Mouse (Mus musculus) E14TG2a.4 (cell line): ENCODE measurements at regions not wholly inside any gene's neighbourhood (a gene's known extent, or its start where the extent isn't known, plus 50 kb on each side); places are given as distances from the start of the nearest gene placed in this dataset.

Source experiments
- H3K27me3 ChIP-seq: 2 replicates; pipeline ENCODE4 v1.6.1; 2014; ENCODE audit warnings: low read length, control low read depth; ENCODE audit not compliant: insufficient read depth
- H3K36me3 ChIP-seq: 2 replicates; pipeline ENCODE4 v1.6.1; 2014; ENCODE audit warnings: low read length, control low read depth; ENCODE audit not compliant: insufficient read depth
- H3K4me1 ChIP-seq: replicated peaks from 2 replicates; pipeline ENCODE4 v1.6.1; 2014; ENCODE audit warnings: low read depth, low read length, control low read depth
- H3K4me3 ChIP-seq: replicated peaks from 2 replicates; pipeline ENCODE4 v1.5.1; 2014; ENCODE audit warnings: mild to moderate bottlenecking, low read length
- H3K9me3 ChIP-seq: 2 replicates; pipeline ENCODE4 v1.6.1; 2014; ENCODE audit warnings: low read length, control low read depth
- CTCF ChIP-seq: conservative IDR thresholded peaks from 2 replicates; pipeline ENCODE4 v1.5.1; 2014; ENCODE audit warnings: low read length
- NANOG ChIP-seq: IDR thresholded peaks from 2 replicates; pipeline ENCODE4 v1.6.1; 2014; ENCODE audit warnings: borderline replicate concordance, low read length, mixed read lengths
- POU5F1 ChIP-seq: IDR thresholded peaks from 2 replicates; pipeline ENCODE4 v1.6.1; 2014; ENCODE audit warnings: low read length, borderline replicate concordance

DNA sequence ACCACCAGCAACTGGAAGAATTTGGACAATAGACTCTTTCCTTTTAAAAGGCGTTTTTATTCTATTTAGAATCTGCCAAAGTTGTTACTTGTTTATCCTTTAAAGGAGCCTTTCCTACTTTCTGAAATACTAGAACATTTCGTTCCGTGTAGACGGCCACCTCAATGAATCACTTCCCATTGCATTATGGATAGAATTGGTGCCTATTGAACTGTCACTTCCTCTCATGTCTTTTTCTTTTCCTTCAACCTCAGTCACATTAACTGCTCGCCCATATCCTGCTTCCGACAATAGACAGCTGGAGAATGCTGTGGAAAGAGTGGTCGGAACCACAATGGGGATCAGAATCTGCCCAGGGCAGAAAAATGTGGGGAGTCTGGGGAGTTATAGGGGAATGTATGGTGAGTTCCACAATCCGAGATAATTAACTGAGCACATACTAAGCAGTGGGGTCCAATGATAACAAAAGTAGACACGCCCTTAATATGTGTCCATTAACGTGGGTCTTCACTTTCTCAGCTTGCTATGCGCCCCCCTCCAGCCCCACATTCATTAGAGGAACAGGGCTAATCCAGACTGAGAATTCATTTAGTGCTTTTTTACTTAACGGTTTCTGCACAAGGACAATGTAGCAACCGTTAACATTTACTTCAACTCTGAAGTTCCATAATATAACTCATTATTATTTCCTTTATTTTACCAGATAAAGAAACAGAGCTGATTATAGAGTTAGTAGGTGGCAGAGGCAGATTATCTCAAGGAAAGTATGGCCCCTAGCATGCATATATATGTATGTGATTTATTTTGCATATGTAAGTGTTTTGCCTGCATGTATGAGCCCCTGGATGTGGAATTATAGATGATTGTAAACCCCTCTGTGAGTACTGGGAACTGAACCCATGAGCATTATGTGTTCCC, 59.8 kb upstream of the Slc38a2 start:
- Histone ChIP-seq H3K36me3 (no peaks in the 10 kb centered on the region), H3K27me3 (no peaks in the 10 kb centered on the region; the same call in 1 of the 2 replicates), H3K4me1 (no peaks in the 10 kb centered on the region), H3K9me3 (no peaks in the 10 kb centered on the region), H3K4me3 (no peak overlapping the region)
- TF ChIP-seq NANOG (no peak), POU5F1 (no peak), CTCF (no peak)

DNA sequence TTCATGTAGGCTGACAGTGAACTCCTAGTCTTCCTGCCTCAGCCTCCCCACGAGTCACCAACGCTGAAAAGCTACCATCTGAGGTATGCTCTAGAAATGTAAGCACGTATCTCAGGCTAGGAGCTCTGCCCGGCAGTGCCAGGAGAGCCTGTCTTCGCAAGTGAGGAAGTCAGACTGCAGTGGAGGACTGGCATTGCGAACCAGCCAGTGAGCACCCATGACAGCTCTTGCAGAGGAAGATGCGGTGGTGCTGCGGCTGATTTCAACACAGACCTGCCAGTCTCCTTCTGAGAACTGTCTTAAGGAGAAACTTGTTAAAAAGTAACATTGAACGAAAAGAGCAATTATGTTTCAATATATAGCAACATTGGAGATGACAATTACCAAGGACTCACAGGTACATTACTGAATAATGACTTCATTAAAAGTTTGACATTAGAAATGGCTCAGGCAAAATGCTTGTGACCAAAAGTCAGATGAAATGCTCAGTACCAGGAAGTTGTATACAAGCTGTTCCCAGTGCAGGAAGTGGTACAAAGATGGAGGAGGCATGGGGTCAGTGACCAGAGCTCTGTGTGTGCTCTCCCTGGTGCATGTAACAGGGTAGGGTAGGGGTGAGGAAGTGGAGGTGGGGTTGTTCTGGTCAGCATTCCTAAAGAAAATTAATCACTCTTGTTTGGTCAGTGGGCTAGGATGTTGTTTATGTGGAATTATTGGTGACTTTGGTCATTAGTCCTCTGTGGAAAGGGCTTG, 58.1 kb upstream of the Slc38a2 start:
- H3K36me3 ChIP-seq: no peaks in the 10 kb centered on the region
- 0 out of 2 replicates have a peak, but pooled peaks cover 5% of the 10 kb centered on the region for H3K27me3 ChIP-seq
- H3K9me3 ChIP-seq: no peaks in the 10 kb centered on the region
- H3K4me1 ChIP-seq: no peaks in the 10 kb centered on the region
- H3K4me3 ChIP-seq: no peak overlapping the region
- TF ChIP-seq CTCF (no peak), POU5F1 (no peak), NANOG (no peak)

DNA sequence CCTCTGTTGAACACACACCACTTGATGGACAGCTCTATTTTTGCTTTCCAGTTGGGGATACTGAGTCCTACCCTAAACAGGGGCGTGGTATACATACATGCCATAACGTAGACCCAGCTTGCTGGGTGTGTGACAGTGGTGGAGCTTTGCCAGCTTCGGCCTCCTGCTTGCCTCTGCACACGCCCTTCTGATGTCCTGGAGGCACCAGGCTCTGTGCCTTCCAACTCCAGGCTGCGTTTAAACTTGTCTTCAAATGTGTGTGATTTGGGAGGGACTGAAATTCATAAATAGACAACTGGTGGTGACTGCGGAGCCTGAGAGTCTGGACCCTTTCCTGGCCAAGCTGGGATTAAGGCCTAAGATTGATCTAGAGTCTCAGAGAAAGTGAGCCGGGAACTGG, 56.9 kb upstream of the Slc38a2 start:
- Histone ChIP-seq H3K4me3 (no peak overlapping the region), H3K9me3 (no peaks in the 10 kb centered on the region), H3K4me1 (no peaks in the 10 kb centered on the region), H3K36me3 (no peaks in the 10 kb centered on the region), H3K27me3 (peaks cover 12% of the 10 kb centered on the region; the same call in 1 of the 2 replicates)
- TF ChIP-seq CTCF (no peak), POU5F1 (no peak), NANOG (no peak)

DNA sequence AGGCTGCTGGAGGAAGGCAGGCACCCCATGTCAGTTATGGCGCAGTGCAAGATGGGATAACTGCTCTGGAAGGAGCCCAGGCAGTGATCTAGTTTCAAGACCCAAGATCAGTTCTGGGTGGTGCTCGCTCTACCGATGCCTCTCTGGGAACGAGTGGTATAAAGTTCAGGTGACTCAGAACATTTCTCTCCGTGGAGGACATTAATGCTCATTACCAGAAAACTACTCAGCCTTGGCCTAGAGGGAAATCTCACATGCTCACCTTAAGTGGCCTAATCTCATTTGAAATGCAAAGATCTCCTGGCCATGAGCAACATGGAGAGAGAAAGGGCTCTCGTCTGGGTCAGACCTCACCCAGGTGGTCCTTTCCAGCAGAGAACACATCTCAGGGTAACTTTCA, 56.4 kb upstream of the Slc38a2 start:
- Histone ChIP-seq H3K4me3 (no peak overlapping the region), H3K27me3 (peaks cover 12% of the 10 kb centered on the region; the same call in 1 of the 2 replicates), H3K4me1 (no peaks in the 10 kb centered on the region), H3K36me3 (no peaks in the 10 kb centered on the region), H3K9me3 (no peaks in the 10 kb centered on the region)
- no peak for TF ChIP-seq CTCF
- TF ChIP-seq NANOG: no peak
- no peak for TF ChIP-seq POU5F1

GRCm38 (mm10) chr15:96755322-96755942, 55.9 kb upstream of the Slc38a2 start:
- no peak for TF ChIP-seq NANOG
- no peak for TF ChIP-seq POU5F1
- no peak for TF ChIP-seq CTCF

DNA sequence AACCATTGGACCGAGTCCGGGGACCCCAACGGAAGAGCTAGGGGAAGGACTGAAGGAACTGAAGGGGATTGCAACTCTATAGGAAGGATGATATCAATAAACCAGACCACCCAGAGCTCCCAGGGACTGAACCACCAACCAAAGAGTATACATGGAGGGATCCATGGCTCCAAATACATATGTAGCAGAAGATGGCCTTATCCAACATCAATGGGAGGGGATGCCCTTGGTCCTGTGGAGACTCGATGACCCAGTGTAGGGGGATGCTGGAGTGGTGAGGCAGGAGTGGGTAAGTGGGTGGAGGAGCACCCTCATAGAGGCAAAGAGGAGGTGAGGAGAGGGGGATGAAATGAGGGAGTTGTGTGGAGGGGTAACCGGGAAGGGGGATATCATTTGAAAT, 54.5 kb upstream of the Slc38a2 start:
- TF ChIP-seq CTCF: no peak
- Histone ChIP-seq H3K36me3 (no peaks in the 10 kb centered on the region), H3K4me3 (no peak overlapping the region), H3K4me1 (no peaks in the 10 kb centered on the region), H3K27me3 (peaks cover 12% of the 10 kb centered on the region; the same call in 1 of the 2 replicates), H3K9me3 (no peaks in the 10 kb centered on the region)

More at GRCm38 (mm10) chr15:96755322-96755942, 55.9 kb upstream of the Slc38a2 start:
- peaks cover 12% of the 10 kb centered on the region; the same call in 1 of the 2 replicates for H3K27me3 ChIP-seq
- no peaks in the 10 kb centered on the region for H3K4me1 ChIP-seq
- no peak overlapping the region for H3K4me3 ChIP-seq
- H3K36me3 ChIP-seq: no peaks in the 10 kb centered on the region
- no peaks in the 10 kb centered on the region for H3K9me3 ChIP-seq

GRCm38 (mm10) chr15:96752719-96753118, 53.2 kb upstream of the Slc38a2 start:
- peaks cover 11% of the 10 kb centered on the region for H3K9me3 ChIP-seq
- no peak overlapping the region for H3K4me3 ChIP-seq
- H3K36me3 ChIP-seq: no peaks in the 10 kb centered on the region
- peaks cover 12% of the 10 kb centered on the region; the same call in 1 of the 2 replicates for H3K27me3 ChIP-seq
- TF ChIP-seq POU5F1: no peak
- no peak for TF ChIP-seq CTCF
- no peak for TF ChIP-seq NANOG
- no peaks in the 10 kb centered on the region for H3K4me1 ChIP-seq

GRCm38 (mm10) chr15:96752062-96752358, 52.5 kb upstream of the Slc38a2 start:
- Histone ChIP-seq H3K36me3 (no peaks in the 10 kb centered on the region), H3K4me1 (no peaks in the 10 kb centered on the region), H3K9me3 (peaks cover 11% of the 10 kb centered on the region), H3K27me3 (peaks cover 12% of the 10 kb centered on the region; the same call in 1 of the 2 replicates), H3K4me3 (no peak overlapping the region)
- TF ChIP-seq CTCF (no peak), NANOG (no peak), POU5F1 (no peak)
